Mouse (Mus musculus): ENCODE results near the gene Slc8a3.
A peak's percentile ranks its signal among the peaks of the same experiment; 100 is the strongest.

Gene Slc8a3

DNA sequence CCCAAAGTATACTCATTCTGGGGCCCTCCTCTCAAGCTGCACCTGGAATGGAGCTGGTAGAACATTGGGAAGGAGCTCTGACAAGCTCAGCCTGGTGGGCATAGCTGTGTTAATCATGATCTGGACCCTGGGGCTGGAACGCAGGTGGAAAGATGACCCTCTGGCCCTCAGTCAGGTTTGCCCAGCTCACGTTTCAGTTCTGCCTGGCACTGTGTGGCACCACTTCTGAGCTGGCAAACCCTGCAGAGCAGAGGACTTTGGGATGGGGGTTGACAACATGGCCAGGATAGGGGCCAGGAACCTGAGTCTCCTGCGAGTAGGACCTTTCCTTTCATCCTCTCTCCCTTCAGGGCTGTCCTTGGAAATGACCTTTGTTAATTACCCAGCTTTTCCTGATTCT, 146.3 kb downstream of the Slc8a3 start:
- H3K9me3 ChIP-seq (ENCODE audit: low read length) = no peaks in the 10 kb centered on the region
- TF ChIP-seq POU5F1 (IDR thresholded peaks at IDR 0.05; ENCODE audit: borderline replicate concordance, low read length) (no peak), NANOG (IDR thresholded peaks at IDR 0.05; ENCODE audit: borderline replicate concordance, low read length) (no peak), CTCF (conservative IDR thresholded peaks at IDR 0.05; ENCODE audit: low read length) (no peak)

GRCm38 (mm10) chr12:81186081-81186480, 146.9 kb downstream of the Slc8a3 start:
- TF ChIP-seq POU5F1 (IDR thresholded peaks at IDR 0.05; ENCODE audit: borderline replicate concordance, low read length) (no peak), CTCF (conservative IDR thresholded peaks at IDR 0.05; ENCODE audit: low read length) (no peak)
- peaks cover 41% of the 10 kb centered on the region for H3K36me3 ChIP-seq (ENCODE audit: insufficient read depth, low read length)
- no peak overlapping the region for H3K4me3 ChIP-seq (replicated peaks; ENCODE audit: low read length)
- no peaks in the 10 kb centered on the region for H3K9me3 ChIP-seq (ENCODE audit: low read length)
- peaks cover 4% of the 10 kb centered on the region; the same call in 1 of the 2 replicates for H3K4me1 ChIP-seq (replicated peaks; ENCODE audit: low read depth, low read length)
- no peaks in the 10 kb centered on the region for H3K27me3 ChIP-seq (ENCODE audit: insufficient read depth, low read length)

More for the DNA sequence above, 146.3 kb downstream of the Slc8a3 start:
- no peaks in the 10 kb centered on the region for H3K27me3 ChIP-seq (ENCODE audit: insufficient read depth, low read length)
- peaks cover 4% of the 10 kb centered on the region; the same call in 1 of the 2 replicates for H3K4me1 ChIP-seq (replicated peaks; ENCODE audit: low read depth, low read length)
- no peak overlapping the region for H3K4me3 ChIP-seq (replicated peaks; ENCODE audit: low read length)
- peaks cover 36% of the 10 kb centered on the region for H3K36me3 ChIP-seq (ENCODE audit: insufficient read depth, low read length)

GRCm38 (mm10) chr12:81184967-81185366, 148.0 kb downstream of the Slc8a3 start:
- H3K4me1 ChIP-seq (replicated peaks; ENCODE audit: low read depth, low read length) = peaks cover 4% of the 10 kb centered on the region; the same call in 1 of the 2 replicates
- no peak overlapping the region for H3K4me3 ChIP-seq (replicated peaks; ENCODE audit: low read length)
- TF ChIP-seq POU5F1 (IDR thresholded peaks at IDR 0.05; ENCODE audit: borderline replicate concordance, low read length) (no peak), NANOG (IDR thresholded peaks at IDR 0.05; ENCODE audit: borderline replicate concordance, low read length) (no peak), CTCF (conservative IDR thresholded peaks at IDR 0.05; ENCODE audit: low read length) (no peak)
- no peaks in the 10 kb centered on the region for H3K9me3 ChIP-seq (ENCODE audit: low read length)
- H3K36me3 ChIP-seq (ENCODE audit: insufficient read depth, low read length) = peaks cover 50% of the 10 kb centered on the region
- no peaks in the 10 kb centered on the region for H3K27me3 ChIP-seq (ENCODE audit: insufficient read depth, low read length)

GRCm38 (mm10) chr12:81182073-81182472, 150.9 kb downstream of the Slc8a3 start:
- peak; percentile 86 for TF ChIP-seq CTCF (conservative IDR thresholded peaks at IDR 0.05; ENCODE audit: low read length)
- TF ChIP-seq POU5F1 (IDR thresholded peaks at IDR 0.05; ENCODE audit: borderline replicate concordance, low read length) = no peak
- Histone ChIP-seq H3K36me3 (ENCODE audit: insufficient read depth, low read length) (peaks cover 69% of the 10 kb centered on the region), H3K9me3 (ENCODE audit: low read length) (no peaks in the 10 kb centered on the region), H3K4me3 (replicated peaks; ENCODE audit: low read length) (no peak overlapping the region), H3K4me1 (replicated peaks; ENCODE audit: low read depth, low read length) (peaks cover 4% of the 10 kb centered on the region; the same call in 1 of the 2 replicates), H3K27me3 (ENCODE audit: insufficient read depth, low read length) (no peaks in the 10 kb centered on the region)

- no peak for TF ChIP-seq CTCF (conservative IDR thresholded peaks at IDR 0.05; ENCODE audit: low read length)
- TF ChIP-seq NANOG (IDR thresholded peaks at IDR 0.05; ENCODE audit: borderline replicate concordance, low read length) = no peak
- no peak for TF ChIP-seq POU5F1 (IDR thresholded peaks at IDR 0.05; ENCODE audit: borderline replicate concordance, low read length)
- Histone ChIP-seq H3K4me1 (replicated peaks; ENCODE audit: low read depth, low read length) (no peaks in the 10 kb centered on the region), H3K4me3 (replicated peaks; ENCODE audit: low read length) (no peak overlapping the region), H3K27me3 (ENCODE audit: insufficient read depth, low read length) (no peaks in the 10 kb centered on the region), H3K36me3 (ENCODE audit: insufficient read depth, low read length) (peaks cover 46% of the 10 kb centered on the region), H3K9me3 (ENCODE audit: low read length) (no peaks in the 10 kb centered on the region)
Observed at GRCm38 (mm10) chr12:81175252-81175651, 157.7 kb downstream of the Slc8a3 start.

DNA sequence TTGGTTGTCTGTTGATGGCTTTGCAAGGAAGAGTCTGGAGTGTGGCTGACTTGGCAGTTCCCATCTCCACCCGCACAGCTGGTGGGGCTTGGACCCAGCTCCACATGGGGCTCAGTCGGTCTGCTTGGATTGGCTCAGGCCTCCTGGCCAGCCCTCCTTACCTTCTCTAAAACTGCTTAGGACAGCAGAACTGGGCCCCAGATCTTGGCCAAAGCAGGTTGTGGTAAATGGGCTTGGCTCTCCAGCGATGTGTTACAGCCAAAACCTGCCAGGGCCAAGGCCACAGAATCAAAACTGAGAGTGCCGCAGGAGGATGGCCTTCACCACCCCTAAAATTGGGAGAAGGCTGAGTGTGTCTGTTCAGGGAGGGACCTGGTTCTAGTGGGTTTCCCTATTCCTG, 159.1 kb downstream of the Slc8a3 start:
- Histone ChIP-seq H3K9me3 (ENCODE audit: low read length) (no peaks in the 10 kb centered on the region), H3K36me3 (ENCODE audit: insufficient read depth, low read length) (peaks cover 45% of the 10 kb centered on the region), H3K4me3 (replicated peaks; ENCODE audit: low read length) (no peak overlapping the region), H3K4me1 (replicated peaks; ENCODE audit: low read depth, low read length) (no peaks in the 10 kb centered on the region), H3K27me3 (ENCODE audit: insufficient read depth, low read length) (no peaks in the 10 kb centered on the region)
- TF ChIP-seq NANOG (IDR thresholded peaks at IDR 0.05; ENCODE audit: borderline replicate concordance, low read length) (no peak), CTCF (conservative IDR thresholded peaks at IDR 0.05; ENCODE audit: low read length) (no peak), POU5F1 (IDR thresholded peaks at IDR 0.05; ENCODE audit: borderline replicate concordance, low read length) (no peak)

- peaks cover 46% of the 10 kb centered on the region for H3K36me3 ChIP-seq (ENCODE audit: insufficient read depth, low read length)
- TF ChIP-seq CTCF (conservative IDR thresholded peaks at IDR 0.05; ENCODE audit: low read length) (no peak), NANOG (IDR thresholded peaks at IDR 0.05; ENCODE audit: borderline replicate concordance, low read length) (no peak), POU5F1 (IDR thresholded peaks at IDR 0.05; ENCODE audit: borderline replicate concordance, low read length) (no peak)
- no peaks in the 10 kb centered on the region for H3K27me3 ChIP-seq (ENCODE audit: insufficient read depth, low read length)
- peaks cover 6% of the 10 kb centered on the region for H3K4me1 ChIP-seq (replicated peaks; ENCODE audit: low read depth, low read length)
- no peaks in the 10 kb centered on the region for H3K9me3 ChIP-seq (ENCODE audit: low read length)
- no peak overlapping the region for H3K4me3 ChIP-seq (replicated peaks; ENCODE audit: low read length)
Observed at GRCm38 (mm10) chr12:81173011-81173410, 160.0 kb downstream of the Slc8a3 start.

DNA sequence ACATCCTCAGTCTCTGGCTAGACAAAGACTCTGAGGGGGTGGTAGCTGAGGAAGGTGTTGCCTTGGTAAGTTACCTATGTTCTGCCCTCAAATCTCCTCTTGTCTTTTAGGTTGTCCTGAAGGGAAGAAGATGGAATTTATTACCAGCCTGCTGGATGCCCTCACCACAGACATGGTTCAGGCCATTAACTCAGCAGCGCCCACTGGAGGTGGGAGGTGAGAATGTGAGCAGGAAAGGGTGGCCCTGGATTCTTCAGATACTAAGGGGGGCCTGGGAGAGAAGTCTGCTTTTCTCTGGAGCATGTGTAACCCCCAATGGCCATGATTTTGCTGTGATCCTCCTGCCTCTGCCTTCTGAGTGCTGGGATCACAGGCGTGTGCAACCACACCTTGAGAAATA, 162.9 kb downstream of the Slc8a3 start:
- no peak for TF ChIP-seq NANOG (IDR thresholded peaks at IDR 0.05; ENCODE audit: borderline replicate concordance, low read length)
- peak; percentile 81 for TF ChIP-seq CTCF (conservative IDR thresholded peaks at IDR 0.05; ENCODE audit: low read length)
- Histone ChIP-seq H3K9me3 (ENCODE audit: low read length) (no peaks in the 10 kb centered on the region), H3K4me3 (replicated peaks; ENCODE audit: low read length) (no peak overlapping the region), H3K27me3 (ENCODE audit: insufficient read depth, low read length) (no peaks in the 10 kb centered on the region), H3K36me3 (ENCODE audit: insufficient read depth, low read length) (peaks cover 52% of the 10 kb centered on the region), H3K4me1 (replicated peaks; ENCODE audit: low read depth, low read length) (peaks cover 28% of the 10 kb centered on the region)

DNA sequence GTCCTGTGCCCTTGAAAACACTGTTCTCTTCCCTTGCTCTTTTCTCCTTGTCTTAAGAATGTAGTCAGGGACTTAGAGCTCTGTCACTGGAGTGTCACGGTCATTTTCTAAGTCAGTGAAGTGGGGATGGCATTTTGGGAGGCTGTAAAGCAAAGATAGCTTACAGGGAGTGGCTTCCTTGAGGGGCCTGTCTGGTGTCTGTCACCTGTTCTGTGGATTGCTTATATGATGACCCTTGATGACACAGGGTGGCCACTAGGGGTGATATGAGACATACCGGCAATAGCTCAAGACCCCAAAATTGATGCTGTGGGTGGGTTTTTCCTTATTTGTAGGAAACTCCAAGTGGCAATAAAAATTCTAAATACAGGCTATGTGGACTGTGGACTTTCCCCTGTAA, 164.5 kb downstream of the Slc8a3 start:
- Histone ChIP-seq H3K4me1 (replicated peaks; ENCODE audit: low read depth, low read length) (peaks cover 28% of the 10 kb centered on the region), H3K27me3 (ENCODE audit: insufficient read depth, low read length) (no peaks in the 10 kb centered on the region), H3K4me3 (replicated peaks; ENCODE audit: low read length) (no peak overlapping the region), H3K9me3 (ENCODE audit: low read length) (no peaks in the 10 kb centered on the region), H3K36me3 (ENCODE audit: insufficient read depth, low read length) (peaks cover 52% of the 10 kb centered on the region)
- TF ChIP-seq POU5F1 (IDR thresholded peaks at IDR 0.05; ENCODE audit: borderline replicate concordance, low read length) (no peak), NANOG (IDR thresholded peaks at IDR 0.05; ENCODE audit: borderline replicate concordance, low read length) (no peak), CTCF (conservative IDR thresholded peaks at IDR 0.05; ENCODE audit: low read length) (peak; percentile 11; the same call in 1 of the 2 replicates)

Measured in E14TG2a.4 (cell line).